Mouse (Mus musculus) adrenal gland, postnatal 10 days (tissue): Measurements from ENCODE around the gene Gm17190. TPM values are rescaled to one million over a fixed set of nuclear protein-coding genes. Genes with fewer than 3 reads are reported as not detected.
"Not testable (repeated sequence)": the region's sequence is repeated elsewhere in the genome, so short reads cannot be mapped to it uniquely, and the experiment has no call there.

Experiments used
- DNase-seq: peaks from one replicate; pipeline ENCODE4 v3.0.0; 2021; ENCODE audit warnings: mixed read lengths
- long read RNA-seq, 2 experiments: library from polyadenylated mRNA; stranded (forward); transcript quantifications; one replicate each; pipeline ENCODE4 v2.0.0; 2021
- total RNA-seq, 2 experiments: library from RNA; stranded (reverse); gene quantifications; 2 replicates each; pipeline ENCODE4 v1.2.3; 2021

Gene Gm17190
- total RNA-seq, result not detected
- long read RNA-seq, experiment 1, result 0 reads
- long read RNA-seq, experiment 2, result 0 reads

DNA sequence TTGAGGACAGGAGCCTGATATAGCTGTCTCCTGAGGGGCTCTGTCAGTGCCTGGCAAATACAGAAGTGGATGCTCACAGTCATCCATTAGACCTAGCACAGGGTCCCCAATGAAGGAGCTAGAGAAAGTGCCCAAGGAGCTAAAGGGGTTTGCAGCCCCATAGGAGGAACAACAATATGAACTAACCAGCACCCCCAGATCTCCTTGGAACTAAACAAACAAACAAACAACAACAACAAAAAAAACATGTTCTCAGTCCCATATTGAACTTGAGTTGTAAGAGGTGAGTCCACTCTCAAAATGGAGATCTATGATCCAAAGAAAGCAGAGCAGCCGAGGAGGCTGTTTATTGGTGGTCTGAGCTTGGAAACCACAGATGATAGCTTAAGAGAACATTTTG, at the start of gene Gm17190:
Gm17190 (plus strand) TSS at position 301 of the 400 bp plus-strand sequence.
- DNase-seq, result not testable (repeated sequence)

DNA sequence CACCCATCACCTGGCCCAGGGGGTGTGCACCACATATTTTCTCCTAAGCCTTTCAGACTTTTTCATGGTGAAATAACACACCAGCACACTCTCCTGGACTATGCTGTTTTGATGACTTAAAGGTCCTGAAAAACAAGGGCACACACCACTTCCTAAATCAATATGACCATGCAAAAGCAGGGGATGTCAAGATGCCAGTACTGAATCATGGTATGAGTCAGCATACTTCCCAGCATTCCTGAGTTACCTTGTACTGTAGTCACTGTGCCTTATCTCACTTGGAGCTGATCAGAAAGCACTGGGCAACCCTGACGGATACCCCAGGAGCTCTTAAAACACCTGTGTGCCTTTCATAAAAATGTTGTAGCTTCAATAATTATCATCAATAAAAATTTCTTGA, 42.3 kb upstream of the Gm17190 start:
- no peak for DNase-seq

DNA sequence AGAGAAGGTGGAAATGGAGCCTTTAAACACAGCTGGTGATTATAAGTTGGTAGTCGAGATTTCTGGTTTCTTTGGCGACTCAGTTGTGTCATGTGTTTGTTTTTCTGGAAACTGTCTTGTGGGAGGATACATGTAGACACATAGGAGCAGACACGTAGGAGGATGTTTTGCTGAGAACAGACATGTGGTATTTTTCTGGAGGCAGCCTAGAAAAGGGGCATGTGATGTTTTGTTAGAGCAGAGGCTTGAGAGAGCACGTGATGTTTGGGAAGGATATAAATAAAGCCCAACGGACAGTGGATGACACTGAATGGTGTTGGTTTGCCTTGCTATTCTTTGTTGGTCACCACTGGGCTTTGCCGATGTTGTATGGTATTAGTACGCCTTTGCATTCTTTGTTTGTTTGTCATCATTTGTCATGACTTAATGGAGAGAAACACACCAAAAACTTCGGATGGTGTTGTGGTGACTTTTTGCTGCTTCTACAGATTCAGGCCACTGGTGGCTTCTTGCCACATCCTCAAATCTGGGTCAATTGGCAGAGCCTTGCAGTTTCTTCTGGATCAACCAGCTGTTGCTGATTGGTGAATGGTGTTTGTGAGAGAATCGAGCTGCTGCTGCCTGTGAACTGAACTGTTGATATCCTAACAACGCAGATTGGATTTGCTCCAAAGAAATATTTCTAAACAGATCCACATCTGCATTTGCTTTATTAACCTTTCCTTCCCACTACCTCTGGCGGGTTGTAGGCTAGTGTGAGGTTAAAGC, 41.4 kb upstream of the Gm17190 start:
- no peak for DNase-seq

DNA sequence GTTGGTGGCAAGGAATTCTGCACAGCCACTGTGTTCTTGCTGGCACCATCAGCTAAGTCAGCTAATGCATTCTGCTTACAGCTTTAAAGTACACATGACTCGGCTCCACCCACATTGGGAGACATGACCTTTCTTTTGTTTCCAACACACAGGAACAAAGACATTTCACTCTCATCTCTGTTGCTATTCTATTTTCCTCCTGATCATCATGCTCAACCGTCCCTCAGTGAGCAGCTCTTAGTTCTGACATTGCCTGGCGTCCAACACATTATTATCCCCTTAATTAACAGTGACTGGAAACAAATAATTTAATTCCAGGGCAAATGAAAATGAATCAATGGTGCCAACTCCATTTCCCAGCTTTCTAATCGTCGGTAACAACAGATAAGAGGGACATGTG, 36.5 kb upstream of the Gm17190 start:
- DNase-seq, result no peak

DNA sequence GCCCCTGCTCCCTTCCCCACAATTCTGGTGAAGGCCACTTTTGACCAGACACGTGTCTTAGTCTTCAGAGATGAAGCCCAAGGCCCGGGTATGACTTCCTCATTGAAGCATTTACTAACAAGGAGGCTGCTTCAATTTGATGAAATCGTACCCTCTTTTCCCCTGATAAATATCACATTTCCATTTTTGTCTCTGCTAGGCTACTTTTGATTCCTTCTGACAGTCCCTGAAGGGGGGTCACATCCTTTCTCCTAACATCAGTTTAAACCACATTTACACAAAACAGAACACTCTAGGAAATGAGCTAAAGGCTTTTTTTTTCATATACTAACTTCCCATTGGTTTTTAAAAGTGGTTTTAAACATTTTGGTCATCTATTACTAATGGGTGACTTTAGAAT, 29.1 kb upstream of the Gm17190 start:
- no peak for DNase-seq

DNA sequence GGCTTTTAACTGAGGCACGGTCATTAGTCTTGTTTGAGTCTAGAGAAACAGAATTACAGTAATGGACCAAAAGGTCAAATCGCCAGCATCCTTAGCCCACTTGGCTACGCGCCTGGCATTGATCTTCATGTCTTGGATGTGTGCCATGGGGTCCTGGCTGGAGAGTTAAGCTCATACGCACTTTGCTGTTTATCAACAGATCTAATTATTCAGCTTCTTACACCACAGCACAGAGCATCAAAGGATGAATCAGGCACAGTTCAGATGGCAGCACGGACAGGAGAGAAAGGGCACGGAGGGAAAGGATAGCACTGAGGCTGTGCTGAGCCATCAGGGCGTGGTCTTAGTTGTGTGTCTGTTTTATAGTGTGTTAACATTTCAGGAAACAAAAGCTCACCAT, 8.3 kb upstream of the Gm17190 start:
- DNase-seq, result peak; percentile 20

DNA sequence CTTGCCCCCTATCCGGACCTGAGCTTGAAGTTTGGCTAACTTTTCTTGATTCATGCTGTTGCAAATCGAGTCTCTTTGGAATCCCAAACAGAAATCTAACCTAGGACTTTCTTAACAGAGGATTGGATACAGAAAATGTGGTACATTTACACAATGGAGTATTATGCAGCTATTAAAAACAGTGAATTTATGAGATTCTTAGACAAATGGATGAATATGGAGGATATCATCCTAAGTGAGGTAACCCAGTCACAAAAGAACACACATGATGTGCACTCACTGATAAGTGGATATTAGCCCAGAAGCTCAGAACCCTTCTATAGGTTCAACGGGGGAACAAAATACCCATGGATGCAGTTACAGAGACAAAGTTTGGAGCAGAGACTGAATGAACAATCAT, 578 bp upstream of the Gm17190 start, which contains the start of gene Gm20075:
Gm20075 (minus strand) TSS at position 101 of the 400 bp plus-strand sequence.
- DNase-seq, result not testable (repeated sequence)

DNA sequence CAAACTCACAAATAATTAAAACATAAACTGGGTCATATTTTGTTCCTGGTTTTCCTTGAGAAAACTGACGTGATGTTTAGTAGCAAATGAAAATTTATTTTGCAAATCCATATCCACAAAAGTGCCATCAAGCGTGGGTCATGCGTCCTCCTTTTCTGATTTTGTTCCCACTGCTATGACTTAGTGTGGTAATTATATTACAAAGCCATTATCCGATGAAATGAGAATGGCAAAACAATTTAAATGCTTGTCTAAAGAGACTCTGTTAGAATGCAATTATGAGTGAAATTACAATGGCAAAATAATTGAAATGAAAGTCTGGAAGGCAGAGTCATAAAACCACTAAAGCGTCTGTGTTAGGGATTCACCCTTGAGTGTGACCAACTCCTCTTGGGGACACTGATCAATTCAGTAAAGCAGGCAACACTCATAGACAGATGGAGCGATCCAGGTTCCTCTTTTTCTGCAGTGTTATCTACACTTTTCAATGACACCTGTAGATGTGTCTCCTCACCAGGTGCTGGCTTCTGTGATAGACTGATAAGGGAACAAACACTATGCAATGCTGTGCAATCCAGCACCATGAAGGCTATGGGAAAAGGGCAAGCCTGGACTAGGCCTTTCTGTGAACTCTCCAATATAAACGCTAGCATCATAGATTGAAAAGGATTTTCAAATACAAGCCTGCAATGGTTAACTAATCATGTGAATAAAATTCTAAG, 3.9 kb downstream of the Gm17190 start:
- DNase-seq, result no peak

DNA sequence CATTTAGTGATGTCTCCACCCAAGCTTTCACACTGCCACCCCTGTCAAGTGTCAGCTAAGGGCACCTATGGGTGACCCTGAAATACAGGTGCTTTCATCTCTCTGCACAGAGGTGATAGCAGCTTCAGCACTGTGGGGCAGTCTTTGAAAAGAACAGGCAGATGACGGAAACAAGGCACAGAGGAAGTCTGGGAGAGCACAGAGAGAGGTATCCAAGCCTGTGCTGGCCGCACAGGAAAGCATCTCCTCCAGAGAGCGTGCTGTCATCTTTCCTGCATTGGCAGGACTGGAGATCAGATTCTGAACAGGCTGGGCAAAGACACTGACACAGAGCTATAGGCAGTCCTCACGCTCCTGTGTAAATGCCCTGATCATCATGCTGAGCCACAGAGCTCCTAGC, 9.1 kb downstream of the Gm17190 start:
- DNase-seq, result no peak

DNA sequence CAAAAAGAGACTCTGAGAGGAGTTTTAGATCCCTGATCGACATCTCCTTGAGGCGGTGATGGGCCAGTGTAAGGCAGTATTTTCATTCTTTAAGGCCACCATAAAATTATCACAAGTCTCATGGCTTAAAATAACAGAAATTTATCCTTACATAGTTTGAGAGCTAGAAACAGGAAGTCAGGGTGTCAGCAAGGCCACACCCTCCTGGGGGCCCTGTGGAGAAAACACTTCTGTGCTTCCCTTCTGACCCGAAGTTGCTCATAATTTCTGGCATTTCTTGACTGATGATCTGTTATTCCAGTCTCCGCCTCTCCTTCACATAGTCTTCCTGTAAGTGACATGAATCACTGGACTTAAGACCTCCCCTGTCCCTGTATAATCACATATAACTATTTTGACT, 24.5 kb downstream of the Gm17190 start:
- DNase-seq, result no peak

DNA sequence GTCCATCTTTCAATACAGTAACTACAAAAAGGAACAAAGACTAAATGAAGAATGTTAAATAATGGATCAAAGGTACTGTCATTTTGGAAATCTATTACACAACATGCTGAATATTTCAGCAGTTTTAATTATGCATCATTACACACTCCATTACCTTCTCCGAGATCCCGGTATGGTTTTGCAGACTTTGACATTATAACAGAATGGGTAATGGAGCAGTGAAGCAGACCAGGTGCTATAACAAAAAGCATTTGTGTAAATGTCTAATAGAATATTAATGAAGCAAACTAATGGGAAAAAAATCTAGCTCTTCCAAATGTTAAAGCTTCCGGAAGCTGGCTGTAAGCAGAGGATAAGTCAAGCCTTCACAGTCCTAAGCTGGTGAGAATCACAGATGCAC, 28.9 kb downstream of the Gm17190 start:
- no peak for DNase-seq

DNA sequence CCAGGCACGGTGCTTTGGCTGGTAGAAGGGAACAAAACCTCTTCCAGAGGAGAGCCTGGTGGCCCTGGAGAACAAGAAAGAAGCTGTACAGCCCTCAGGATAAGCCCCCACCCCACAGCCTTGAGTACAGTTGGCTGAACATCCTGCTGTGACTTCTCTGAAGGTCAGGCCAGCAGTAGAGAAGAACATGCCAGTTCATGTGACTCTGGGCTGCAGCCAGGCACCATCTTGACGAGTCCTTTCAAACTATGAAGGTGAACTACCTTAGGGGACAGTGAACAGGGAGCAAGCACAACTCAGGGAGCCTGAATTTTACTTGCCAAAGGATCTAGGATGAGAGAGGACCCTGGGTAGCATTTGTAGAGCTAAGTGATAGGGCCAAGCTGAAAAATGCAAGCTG, 30.9 kb downstream of the Gm17190 start:
- DNase-seq, result no peak

DNA sequence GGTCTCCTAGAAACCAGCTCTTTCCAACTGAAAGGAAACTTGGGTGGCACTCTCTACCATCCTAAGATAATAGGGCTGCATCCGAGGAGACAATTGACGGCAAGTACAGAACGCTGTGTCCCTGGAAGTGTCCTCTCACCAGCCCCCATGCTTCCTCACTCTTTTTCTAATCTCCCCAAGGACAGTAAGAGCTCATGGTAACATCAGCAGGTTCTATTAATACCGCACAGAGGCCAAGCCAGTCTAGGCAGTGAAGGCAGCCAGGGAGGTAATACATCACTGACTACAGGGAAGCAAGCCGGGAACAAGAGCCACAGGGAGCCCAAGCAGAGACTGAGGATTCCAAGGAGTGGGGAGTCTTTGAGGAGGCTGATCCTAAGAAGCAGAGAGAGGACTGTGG, 43.2 kb downstream of the Gm17190 start:
- DNase-seq, result peak; percentile 22

DNA sequence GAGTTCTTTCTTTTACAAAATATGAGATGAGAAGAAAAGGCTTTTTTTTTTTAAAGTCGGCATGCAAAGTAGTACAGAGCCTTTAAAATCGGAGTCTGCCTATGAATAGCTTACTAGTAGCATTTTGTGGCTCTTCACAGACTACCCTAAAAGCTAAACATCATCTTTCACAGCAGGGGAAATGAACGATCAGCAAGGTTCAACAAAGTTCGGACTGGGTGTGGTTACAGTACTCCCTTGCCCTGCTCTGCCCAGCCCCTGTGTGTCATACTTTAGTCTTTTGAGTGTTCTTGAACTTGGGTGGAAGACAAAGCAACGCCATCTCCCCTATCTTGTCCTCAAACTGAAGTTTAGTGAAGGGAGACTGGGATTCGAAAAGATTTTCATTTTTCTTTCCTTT, 44.8 kb downstream of the Gm17190 start:
- no peak for DNase-seq

DNA sequence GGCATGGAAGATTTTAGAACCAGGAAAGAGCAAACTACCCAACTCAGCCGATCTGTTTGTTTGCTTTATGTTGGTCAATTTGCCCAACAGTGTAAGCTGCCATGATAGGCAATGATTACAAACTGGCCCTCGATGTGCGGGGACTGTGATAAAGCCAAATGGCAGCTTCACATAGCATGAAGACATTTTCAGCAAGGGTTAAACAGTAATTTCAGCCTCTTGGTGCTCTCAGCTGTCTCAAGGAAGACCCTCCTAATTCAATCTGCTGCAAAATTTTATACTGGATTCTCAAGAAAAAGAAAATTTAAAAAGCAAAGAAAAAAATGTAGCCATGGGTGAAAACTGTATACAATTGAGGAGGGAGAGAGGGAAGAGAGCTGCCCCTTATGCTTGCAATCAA, 47.2 kb downstream of the Gm17190 start:
- DNase-seq, result no peak

DNA sequence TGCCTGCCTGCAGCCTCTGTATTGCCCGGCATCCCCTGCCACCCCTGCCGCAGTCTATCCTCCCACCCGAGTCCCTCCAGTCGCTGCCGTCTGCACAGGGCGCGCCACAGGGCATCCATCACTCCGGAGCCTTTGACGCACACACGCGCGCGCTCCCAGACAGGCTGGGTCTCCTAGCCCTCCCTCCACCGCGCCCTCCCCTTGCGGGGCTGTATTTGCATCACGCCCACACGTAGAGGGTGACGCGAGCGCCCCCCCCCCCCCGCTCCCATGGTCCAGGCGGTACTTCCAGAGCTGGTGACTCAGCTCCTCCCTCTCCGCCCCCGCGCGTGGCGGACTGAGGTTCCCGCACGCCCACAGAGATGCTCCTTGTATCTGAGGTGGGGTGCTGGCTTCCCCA, 49.2 kb downstream of the Gm17190 start:
- peak; percentile 49 for DNase-seq

DNA sequence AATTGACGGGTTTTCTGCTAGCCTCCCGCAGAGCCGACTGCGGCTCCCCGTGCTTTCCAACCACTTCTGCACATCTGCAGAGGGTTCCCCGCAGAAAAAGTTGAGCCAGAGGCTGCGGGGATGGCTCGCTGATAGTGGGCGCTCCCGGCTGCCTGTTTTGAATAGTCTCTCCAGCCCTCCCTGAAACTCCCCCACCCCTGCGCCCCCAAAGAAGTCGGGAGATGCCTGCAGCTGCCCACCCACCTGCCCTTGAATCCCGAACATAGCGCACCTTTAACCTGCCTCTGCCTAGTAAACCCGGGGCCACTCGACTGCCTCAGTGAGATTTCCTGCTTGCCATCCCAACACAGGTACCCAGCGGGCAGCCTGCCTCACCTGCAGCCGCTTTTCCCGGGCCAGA, 50.1 kb downstream of the Gm17190 start:
- peak; percentile 8 for DNase-seq

DNA sequence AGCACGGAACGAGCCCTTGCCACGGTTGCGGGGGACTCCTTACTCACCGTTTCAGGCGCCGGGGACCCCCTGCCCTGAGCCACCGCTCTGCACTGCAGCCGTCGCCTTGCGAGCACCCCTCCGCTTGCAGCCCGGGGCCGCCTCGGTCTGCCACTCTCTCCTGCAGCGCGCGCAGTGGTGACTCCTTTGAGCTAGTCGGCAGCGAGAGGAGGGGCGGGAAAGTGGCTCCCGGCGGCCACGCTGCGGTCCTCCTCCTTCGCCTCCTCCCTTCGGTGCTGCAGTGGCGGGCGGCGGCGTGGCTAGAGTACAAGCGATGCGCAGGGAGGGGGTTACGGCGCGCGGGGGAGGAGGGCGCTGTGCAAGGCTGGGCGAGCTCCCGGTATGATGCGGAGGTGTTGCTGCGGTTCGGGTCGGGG, 50.6 kb downstream of the Gm17190 start, which contains the start of gene Sv2c:
Sv2c (minus strand) TSS at position 177 of the 416 bp plus-strand sequence.
- peak; percentile 64 for DNase-seq

Other genes with a start within 250 kb of the Gm17190 start
- gene Iqgap2, start 190.1 kb upstream of the Gm17190 start, total RNA-seq, result 10 to 100 TPM; 63.8 to 81.7 TPM
- 10 to 100 TPM; 19.1 to 23.2 TPM for gene Gm20075, start 678 bp upstream of the Gm17190 start, total RNA-seq
- gene Sv2c, start 50.5 kb downstream of the Gm17190 start, total RNA-seq, result 10 to 100 TPM in 1 of 2 experiments, 1 to 10 TPM in 1; 5.8 to 10.1 TPM